Mouse (Mus musculus) intestine, postnatal 0 days (tissue): ENCODE measurements at regions not wholly inside any gene's neighbourhood (a gene's known extent, or its start where the extent isn't known, plus 50 kb on each side); places are given as distances from the start of the nearest gene placed in this dataset.
"Not testable (repeated sequence)": the region's sequence is repeated elsewhere in the genome, so short reads cannot be mapped to it uniquely, and the experiment has no call there.

Experiments
- ATAC-seq: fragments of 200-750 bp; cut with Nextera tagmentation; 2 replicates; pipeline ENCODE4 v1.8.0; 2017; ENCODE audit warnings: mild to moderate bottlenecking, moderate TSS enrichment, moderate library complexity
- H3K27ac ChIP-seq: fragments of 300-500 bp; sonication (generic); 2 replicates; pipeline ENCODE4 v1.5.1; 2014; ENCODE audit warnings: mild to moderate bottlenecking, low read depth, low read length, moderate library complexity
- H3K27me3 ChIP-seq: fragments of 300-500 bp; sonication (generic); replicated peaks from 2 replicates; pipeline ENCODE4 v1.6.1; 2014; ENCODE audit warnings: low read length, mixed read lengths; ENCODE audit not compliant: control insufficient read depth, insufficient read depth
- H3K36me3 ChIP-seq: fragments of 300-500 bp; sonication (generic); 2 replicates; pipeline ENCODE4 v1.6.1; 2014; ENCODE audit warnings: mild to moderate bottlenecking, moderate library complexity; ENCODE audit not compliant: control insufficient read depth, insufficient read depth
- H3K4me1 ChIP-seq: fragments of 300-500 bp; sonication (generic); replicated peaks from 2 replicates; pipeline ENCODE4 v1.6.1; 2014; ENCODE audit warnings: antibody characterized with exemption, low read length, mixed read lengths; ENCODE audit not compliant: control insufficient read depth, insufficient read depth
- H3K4me2 ChIP-seq: fragments of 300-500 bp; sonication (generic); replicated peaks from 2 replicates; pipeline ENCODE4 v1.6.1; 2014; ENCODE audit warnings: low read depth, mild to moderate bottlenecking, moderate library complexity
- H3K4me3 ChIP-seq: fragments of 300-500 bp; sonication (generic); 2 replicates; pipeline ENCODE4 v1.5.1; 2014; ENCODE audit warnings: low read depth, low read length
- H3K9ac ChIP-seq: fragments of 300-500 bp; sonication (generic); 2 replicates; pipeline ENCODE4 v1.6.1; 2014; ENCODE audit warnings: mild to moderate bottlenecking, low read depth, low read length
- H3K9me3 ChIP-seq: fragments of 300-500 bp; sonication (generic); 2 replicates; pipeline ENCODE4 v1.6.1; 2016; ENCODE audit warnings: mixed run types; ENCODE audit not compliant: control insufficient read depth
- CTCF ChIP-seq: sonication (generic); IDR thresholded peaks from 2 replicates; pipeline ENCODE4 v1.5.1; 2016; ENCODE audit warnings: low read depth, mild to moderate bottlenecking, control low read depth, antibody characterized with exemption, moderate library complexity
- WGBS: fragments of 180-500 bp; shearing (Covaris S2); extraction: QIAGEN DNeasy Blood & Tissue Kit; methylation state at CpG from one replicate; pipeline ENCODE4 v1.1.7; 2014; 5-methylcytosine and 5-hydroxymethylcytosine counted together

DNA sequence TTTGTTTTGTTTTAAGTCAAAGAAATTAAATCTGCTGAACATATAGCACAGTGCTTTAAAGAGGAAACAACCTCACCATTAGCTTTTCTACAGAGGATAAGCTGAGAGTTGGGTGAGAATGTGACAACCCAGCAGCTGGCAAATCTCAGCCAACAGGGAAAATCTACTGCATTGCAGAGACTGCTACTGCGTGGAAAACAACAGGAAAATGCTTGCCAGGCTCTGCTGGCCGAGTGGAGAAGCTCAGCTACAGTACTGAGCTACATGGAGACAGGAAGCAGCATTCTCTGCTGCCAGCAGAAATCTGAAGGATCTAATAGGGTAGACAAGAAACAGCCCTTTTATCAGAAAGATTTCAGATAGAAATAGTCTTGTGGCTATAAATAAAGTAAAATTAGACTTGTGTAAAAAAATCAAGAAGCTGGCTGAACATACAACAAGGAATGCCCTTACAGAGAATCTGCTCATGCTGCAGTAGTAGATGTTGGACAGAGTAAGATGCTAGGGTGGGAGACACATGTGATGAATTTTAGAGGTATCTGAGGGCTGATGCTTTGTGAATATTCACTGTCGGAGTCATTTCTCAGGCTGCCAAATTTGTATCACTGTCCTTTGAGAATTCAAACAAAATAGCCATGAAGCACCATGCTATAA, 382.1 kb downstream of the Rad51ap2 start:
- TF ChIP-seq CTCF: no peak
- no peak overlapping the region for H3K9ac ChIP-seq
- no peaks in the 10 kb centered on the region for H3K27me3 ChIP-seq
- H3K27ac ChIP-seq: no peak overlapping the region
- no peaks in the 10 kb centered on the region for H3K4me1 ChIP-seq
- no peak for ATAC-seq
- H3K9me3 ChIP-seq: no peaks in the 10 kb centered on the region
- H3K4me3 ChIP-seq: no peak overlapping the region
- no peak overlapping the region for H3K4me2 ChIP-seq
- H3K36me3 ChIP-seq: no peaks in the 10 kb centered on the region
- 44% methylated on average over 3 of the region's 3 CpGs for WGBS

GRCm38 (mm10) chr12:11851034-11851433, 395.2 kb downstream of the Rad51ap2 start:
- WGBS: 53% methylated on average over 3 of the region's 3 CpGs
- no peaks in the 10 kb centered on the region for H3K4me1 ChIP-seq
- H3K27me3 ChIP-seq: no peaks in the 10 kb centered on the region
- H3K9ac ChIP-seq: no peak overlapping the region
- H3K4me3 ChIP-seq: no peak overlapping the region
- H3K27ac ChIP-seq: no peak overlapping the region
- no peak overlapping the region for H3K4me2 ChIP-seq
- no peaks in the 10 kb centered on the region for H3K9me3 ChIP-seq
- H3K36me3 ChIP-seq: no peaks in the 10 kb centered on the region
- no peak for ATAC-seq
- no peak for TF ChIP-seq CTCF

DNA sequence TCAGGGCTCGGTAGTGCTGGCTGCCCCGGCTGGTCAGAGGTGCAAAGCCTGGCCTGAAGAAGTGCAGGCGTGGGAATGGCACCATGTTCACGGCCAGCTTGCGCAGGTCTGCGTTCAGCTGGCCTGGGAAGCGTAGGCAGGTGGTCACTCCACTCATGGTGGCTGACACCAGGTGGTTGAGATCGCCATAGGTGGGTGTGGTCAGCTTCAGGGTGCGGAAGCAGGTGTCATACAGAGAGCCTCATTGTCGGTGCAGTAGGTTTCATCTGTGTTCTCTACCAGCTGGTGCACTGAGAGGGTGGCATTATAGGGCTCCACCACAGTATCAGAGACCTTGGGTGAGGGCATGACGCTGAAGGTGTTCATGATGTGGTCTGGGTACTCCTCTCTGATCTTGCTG, 380.1 kb upstream of the Fam49a start:
- H3K4me2 ChIP-seq, H3K9me3 ChIP-seq, H3K9ac ChIP-seq, H3K27ac ChIP-seq, H3K4me1 ChIP-seq, H3K4me3 ChIP-seq, H3K27me3 ChIP-seq, ATAC-seq, H3K36me3 ChIP-seq: not testable (repeated sequence)
- WGBS: 94% methylated on average over 11 of the region's 11 CpGs

GRCm38 (mm10) chr12:11887291-11887690, 374.6 kb upstream of the Fam49a start:
- ATAC-seq: no peak
- Histone ChIP-seq H3K36me3 (no peaks in the 10 kb centered on the region), H3K27me3 (no peaks in the 10 kb centered on the region), H3K4me1 (no peaks in the 10 kb centered on the region), H3K4me2 (no peak overlapping the region), H3K9me3 (no peaks in the 10 kb centered on the region), H3K4me3 (no peak overlapping the region), H3K9ac (no peak overlapping the region), H3K27ac (no peak overlapping the region)
- TF ChIP-seq CTCF: no peak

DNA sequence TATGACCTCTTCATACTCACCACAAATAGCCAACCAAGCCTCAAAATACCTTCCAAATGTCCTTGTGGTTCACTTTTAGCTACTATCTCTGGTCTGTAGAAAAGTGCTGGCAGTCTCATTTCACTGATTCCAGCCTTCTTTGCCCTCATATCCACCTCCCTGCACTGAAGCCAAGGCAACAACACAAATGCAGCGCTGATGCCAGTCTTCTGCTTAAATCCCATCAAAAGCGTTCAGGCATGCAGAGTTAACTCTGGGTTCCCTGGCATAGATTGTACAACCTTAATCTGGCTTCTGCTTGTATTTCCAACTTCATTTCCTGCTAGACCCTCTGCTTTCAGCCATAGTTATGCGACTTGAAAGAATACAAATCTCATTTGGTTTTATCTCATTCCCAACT, 362.9 kb upstream of the Fam49a start:
- no peak overlapping the region for H3K4me3 ChIP-seq
- H3K27ac ChIP-seq: no peak overlapping the region
- no peaks in the 10 kb centered on the region for H3K36me3 ChIP-seq
- H3K9me3 ChIP-seq: no peaks in the 10 kb centered on the region
- no peak for TF ChIP-seq CTCF
- no peaks in the 10 kb centered on the region for H3K27me3 ChIP-seq
- ATAC-seq: no peak
- no peak overlapping the region for H3K4me2 ChIP-seq
- no peak overlapping the region for H3K9ac ChIP-seq
- no peaks in the 10 kb centered on the region for H3K4me1 ChIP-seq
- WGBS: 89% methylated on average over 3 of the region's 3 CpGs

- no peak overlapping the region for H3K4me3 ChIP-seq
- no peak overlapping the region for H3K4me2 ChIP-seq
- no peaks in the 10 kb centered on the region for H3K27me3 ChIP-seq
- no peaks in the 10 kb centered on the region for H3K9me3 ChIP-seq
- no peak overlapping the region for H3K9ac ChIP-seq
- H3K4me1 ChIP-seq: no peaks in the 10 kb centered on the region
- H3K27ac ChIP-seq: no peak overlapping the region
- WGBS: 83% methylated on average over 4 of the region's 4 CpGs
- no peak for ATAC-seq
- no peak for TF ChIP-seq CTCF
- H3K36me3 ChIP-seq: no peaks in the 10 kb centered on the region
Observed at GRCm38 (mm10) chr12:11906588-11906987, 355.4 kb upstream of the Fam49a start.
